In the genomic region with DNA sequence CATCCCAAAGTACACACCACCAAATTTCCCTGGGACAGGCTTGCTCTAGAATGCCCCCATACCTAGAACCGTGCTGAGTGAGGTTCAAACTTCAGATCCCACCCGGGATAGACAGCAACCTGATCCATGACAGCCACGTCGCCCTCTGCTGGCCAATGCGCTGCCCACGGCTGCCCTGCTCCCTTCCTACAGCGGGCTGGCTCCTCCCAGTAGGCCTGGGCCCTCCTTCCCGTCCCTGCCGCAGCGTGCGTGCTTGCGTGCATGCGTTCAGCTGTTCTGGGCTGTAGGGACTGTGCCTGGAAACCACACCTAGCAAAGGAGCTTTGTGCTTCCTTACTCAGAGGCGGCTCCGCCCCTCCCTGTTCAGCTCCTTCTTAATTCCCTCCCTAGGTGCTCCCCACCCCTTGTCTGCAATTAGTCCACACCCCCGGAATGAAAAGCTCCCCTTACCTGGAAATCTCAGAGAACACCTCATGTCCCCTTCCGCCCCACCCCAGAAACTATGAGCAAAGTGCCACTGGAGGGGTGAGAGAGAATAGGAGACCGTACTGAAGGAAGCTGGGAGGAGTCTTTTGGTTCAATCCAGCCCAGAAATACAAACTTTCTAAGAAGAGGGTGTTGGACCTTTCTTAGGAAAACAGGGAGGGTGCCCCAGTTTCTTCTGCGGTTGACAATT, we compare ENCODE assay signal across 9 mouse cellular contexts. TPM values are rescaled to one million over a fixed set of nuclear protein-coding genes. Genes with fewer than 3 reads are reported as not detected.
DNase-seq lines count a peak whose midpoint lies in the region; ATAC-seq and TF ChIP-seq lines count a peak whose summit lies in the region.
"Had no signal": no experiment of that assay in that cellular context is flagged by ENCODE, and none has a peak within 500 bp of the region (broad histone marks: within the 10 kb centered on the region; RNA-seq: fewer than 3 reads in every experiment).

No protein-coding gene starts in this region.

- TF ChIP-seq EP300 in heart, adult 2 months (IDR thresholded peaks at IDR 0.05; ENCODE audit: insufficient read depth, low read depth, low read length) = peak; percentile 97

- peak; percentile 90 for ATAC-seq in embryonic facial prominence, embryonic 13.5 days (ENCODE audit: insufficient number of reproducible peaks, insufficient read depth, low FRiP score, low TSS enrichment, low read depth)
- peak; percentile 85 for ATAC-seq in limb, embryonic 12.5 days (ENCODE audit: insufficient number of reproducible peaks, insufficient read depth, low FRiP score, low TSS enrichment, low read depth)
- peak; percentile 88 for ATAC-seq in midbrain, embryonic 14.5 days (ENCODE audit: low FRiP score, low TSS enrichment)
- ATAC-seq: Patski had no signal

- H3K79me2 ChIP-seq in heart, adult 2 months (replicated peaks; ENCODE audit: control insufficient read depth, insufficient read depth, low read length) = no peaks in the 10 kb centered on the region

- TF ChIP-seq CTCF in heart, adult 2 months (IDR thresholded peaks at IDR 0.05) = no peak; the same call in 1 of the 2 replicates
- peak; percentile 99 for TF ChIP-seq CTCF in kidney, adult 2 months (conservative IDR thresholded peaks at IDR 0.05; ENCODE audit: insufficient read depth, insufficient read length, low read depth, low read length)

- H3K9ac ChIP-seq in embryonic facial prominence, embryonic 13.5 days = peak overlapping the region; percentile 38; the same call in 1 of the 2 replicates
- H3K9ac ChIP-seq in heart, adult 2 months (ENCODE audit: low read depth, low read length) = 0 out of 2 replicates have a peak overlapping the region, but pooled peaks have one; percentile 7
- H3K9ac ChIP-seq in limb, embryonic 12.5 days (replicated peaks) = no peak overlapping the region
- H3K9ac ChIP-seq in midbrain, embryonic 14.5 days (replicated peaks; ENCODE audit: low read length) = no peak overlapping the region

- H3K36me3 ChIP-seq in embryonic facial prominence, embryonic 13.5 days = no peaks in the 10 kb centered on the region
- no peaks in the 10 kb centered on the region; the same call in 1 of the 2 replicates for H3K36me3 ChIP-seq in heart, adult 2 months (ENCODE audit: control insufficient read depth, insufficient read depth, low read length)
- no peaks in the 10 kb centered on the region for H3K36me3 ChIP-seq in kidney, adult 2 months (ENCODE audit: control insufficient read depth, insufficient read depth, low read length)
- no peaks in the 10 kb centered on the region for H3K36me3 ChIP-seq in limb, embryonic 12.5 days
- no peaks in the 10 kb centered on the region for H3K36me3 ChIP-seq in midbrain, embryonic 14.5 days (ENCODE audit: control insufficient read depth, insufficient read depth, low read length)

- H3K4me3 ChIP-seq in embryonic facial prominence, embryonic 13.5 days = peak overlapping the region; percentile 20
- peak overlapping the region; percentile 28 for H3K4me3 ChIP-seq in heart, adult 2 months
- H3K4me3 ChIP-seq in kidney, adult 2 months (ENCODE audit: insufficient read depth, low read depth, low read length) = peak overlapping the region; percentile 9; the same call in 1 of the 2 replicates
- H3K4me3 ChIP-seq in limb, embryonic 12.5 days (replicated peaks) = no peak overlapping the region
- no peak overlapping the region for H3K4me3 ChIP-seq in midbrain, embryonic 14.5 days (replicated peaks; ENCODE audit: low read depth, low read length)

- peak overlapping the region; percentile 52 for H3K4me2 ChIP-seq in embryonic facial prominence, embryonic 13.5 days
- H3K4me2 ChIP-seq in limb, embryonic 12.5 days = peak overlapping the region; percentile 50
- peak overlapping the region; percentile 21; the same call in 1 of the 2 replicates for H3K4me2 ChIP-seq in midbrain, embryonic 14.5 days (ENCODE audit: low read length)

- WGBS in embryonic facial prominence, embryonic 13.5 days = 10% methylated on average over 19 of the region's 19 CpGs
- WGBS in heart, adult 2 months = 9% methylated on average over 19 of the region's 19 CpGs
- 7% methylated on average over 19 of the region's 19 CpGs for whole genome bisulfite sequencing in kidney, adult 2 months
- WGBS in limb, embryonic 12.5 days = 11% methylated on average over 19 of the region's 19 CpGs
- 8% methylated on average over 19 of the region's 19 CpGs for WGBS in midbrain, embryonic 14.5 days

- peak overlapping the region; percentile 70 for H3K27ac ChIP-seq in embryonic facial prominence, embryonic 13.5 days
- H3K27ac ChIP-seq in heart, adult 2 months = peak overlapping the region; percentile 74
- peak overlapping the region; percentile 95 for H3K27ac ChIP-seq in kidney, adult 2 months (ENCODE audit: insufficient read depth, low read depth, low read length)
- peak overlapping the region; percentile 72 for H3K27ac ChIP-seq in limb, embryonic 12.5 days
- H3K27ac ChIP-seq in midbrain, embryonic 14.5 days (replicated peaks; ENCODE audit: low read depth, low read length) = no peak overlapping the region

- peaks cover 64% of the 10 kb centered on the region for H3K4me1 ChIP-seq in embryonic facial prominence, embryonic 13.5 days
- peaks cover 27% of the 10 kb centered on the region for H3K4me1 ChIP-seq in heart, adult 2 months (ENCODE audit: control insufficient read depth, insufficient read depth, low read length)
- peaks cover 27% of the 10 kb centered on the region for H3K4me1 ChIP-seq in kidney, adult 2 months (ENCODE audit: control insufficient read depth, insufficient read depth, low read length)
- peaks cover 57% of the 10 kb centered on the region for H3K4me1 ChIP-seq in limb, embryonic 12.5 days (replicated peaks)
- peaks cover 11% of the 10 kb centered on the region; the same call in 1 of the 2 replicates for H3K4me1 ChIP-seq in midbrain, embryonic 14.5 days (ENCODE audit: control insufficient read depth, insufficient read depth, low read length)

- H3K9me3 ChIP-seq in embryonic facial prominence, embryonic 13.5 days = no peaks in the 10 kb centered on the region
- no peaks in the 10 kb centered on the region for H3K9me3 ChIP-seq in limb, embryonic 12.5 days
- H3K9me3 ChIP-seq in midbrain, embryonic 14.5 days (ENCODE audit: control insufficient read depth, low read length) = no peaks in the 10 kb centered on the region

- H3K27me3 ChIP-seq in embryonic facial prominence, embryonic 13.5 days = no peaks in the 10 kb centered on the region
- H3K27me3 ChIP-seq in heart, adult 2 months (ENCODE audit: control insufficient read depth, insufficient read depth, low read length) = no peaks in the 10 kb centered on the region
- no peaks in the 10 kb centered on the region for H3K27me3 ChIP-seq in kidney, adult 2 months (replicated peaks; ENCODE audit: control insufficient read depth, insufficient read depth, low read length)
- 0 out of 2 replicates have a peak, but pooled peaks cover 3% of the 10 kb centered on the region for H3K27me3 ChIP-seq in limb, embryonic 12.5 days
- no peaks in the 10 kb centered on the region for H3K27me3 ChIP-seq in midbrain, embryonic 14.5 days (ENCODE audit: control insufficient read depth, insufficient read depth, low read length)
- H3K27me3 ChIP-seq: Patski had no signal

- peak; percentile 97 for TF ChIP-seq POLR2A in heart, adult 2 months (IDR thresholded peaks at IDR 0.05; ENCODE audit: insufficient read depth, low read depth, low read length)
- peak; percentile 76 for TF ChIP-seq POLR2A in kidney, adult 2 months (IDR thresholded peaks at IDR 0.05; ENCODE audit: low read depth, low read length)

- peak; percentile 85 for DNase-seq in 3T3-L1 (ENCODE audit: low read depth, low spot score)
- DNase-seq in adrenal gland, postnatal 4 days (ENCODE audit: low spot score in 2 of 2) = peak; percentile 88 to 91
- peak; percentile 96 for DNase-seq in heart, adult 2 months
- peak; percentile 98 for DNase-seq in kidney, adult 2 months
- peak; percentile 94 for DNase-seq in midbrain, embryonic 14.5 days
- DNase-seq in spleen, adult 12 weeks (ENCODE audit: low spot score) = peak; percentile 66

- intact Hi-C loops in heart, adult 2 months (cut with DNase I) = loop anchor here (1.0 to 2.0 kb wide), 3 partner anchors 15 to 32 kb away; no protein-coding TSS in a partner anchor

RNA-seq across cellular contexts. Expression of a gene that starts 17.2 kb away (rescaled TPM):
- 10 to 100 TPM; 22.4 to 22.9 TPM for total RNA-seq in adrenal gland, postnatal 4 days (2021)
- polyA plus RNA-seq in embryonic facial prominence, embryonic 13.5 days (2015; fragmentation: Nextera tagmentation; extraction: Ambion mirVana) = 9.9 and 10.1 TPM in 2 replicates
- total RNA-seq in heart, adult 2 months (2021) = 10 to 100 TPM; 24.1 to 29.5 TPM
- polyA plus RNA-seq in heart, adult 2 months (2012; rRNA removed) = 35.0 and 39.7 TPM in 2 replicates
- 33.4 and 34.1 TPM in 2 replicates for polyA plus RNA-seq in kidney, adult 2 months (2012; rRNA removed)
- 7.3 and 7.4 TPM in 2 replicates for polyA plus RNA-seq in limb, embryonic 12.5 days (2016; fragmentation: Nextera tagmentation; extraction: Ambion mirVana)
- polyA plus RNA-seq in midbrain, embryonic 14.5 days (2014; fragmentation: Nextera tagmentation; extraction: Ambion mirVana) = 3.3 and 4.4 TPM in 2 replicates
- polyA plus RNA-seq: Patski had no signal

RNA-seq across cellular contexts. Expression of a gene that starts 28.3 kb away (rescaled TPM):
- total RNA-seq in adrenal gland, postnatal 4 days (2021) = 10 to 100 TPM; 18.5 to 19.9 TPM
- 8.0 TPM in 2 replicates for polyA plus RNA-seq in embryonic facial prominence, embryonic 13.5 days (2015; fragmentation: Nextera tagmentation; extraction: Ambion mirVana)
- total RNA-seq in heart, adult 2 months (2021) = 10 to 100 TPM in 1 of 2 experiments, 1 to 10 TPM in 1; 9.9 to 12.3 TPM
- 15.3 and 19.3 TPM in 2 replicates for polyA plus RNA-seq in heart, adult 2 months (2012; rRNA removed)
- 37.0 and 37.2 TPM in 2 replicates for polyA plus RNA-seq in kidney, adult 2 months (2012; rRNA removed)
- polyA plus RNA-seq in limb, embryonic 12.5 days (2016; fragmentation: Nextera tagmentation; extraction: Ambion mirVana) = 7.3 and 8.2 TPM in 2 replicates
- 30.4 and 39.0 TPM in 2 replicates for polyA plus RNA-seq in midbrain, embryonic 14.5 days (2014; fragmentation: Nextera tagmentation; extraction: Ambion mirVana)

RNA-seq across cellular contexts. Expression of a gene that starts 30.0 kb away (rescaled TPM):
- 1 to 10 TPM in 1 of 2 experiments, under 1 TPM in 1; 0.73 to 1.2 TPM for total RNA-seq in adrenal gland, postnatal 4 days (2021)
- polyA plus RNA-seq in embryonic facial prominence, embryonic 13.5 days (2015; fragmentation: Nextera tagmentation; extraction: Ambion mirVana) = not detected in 2 replicates
- total RNA-seq in heart, adult 2 months (2021) = not detected
- not detected in 2 replicates for polyA plus RNA-seq in heart, adult 2 months (2012; rRNA removed)
- polyA plus RNA-seq in kidney, adult 2 months (2012; rRNA removed) = not detected in 2 replicates
- polyA plus RNA-seq in limb, embryonic 12.5 days (2016; fragmentation: Nextera tagmentation; extraction: Ambion mirVana) = not detected in 2 replicates
- polyA plus RNA-seq in midbrain, embryonic 14.5 days (2014; fragmentation: Nextera tagmentation; extraction: Ambion mirVana) = not detected in 2 replicates
- polyA plus RNA-seq: Patski had no signal

Comparison
In these comparisons a context has a peak if more than half of its experiments do, and no peak if none do; other contexts are left out.
1. H3K4me3 ChIP-seq: peak in embryonic facial prominence, embryonic 13.5 days (single experiment), heart, adult 2 months (single experiment) and kidney, adult 2 months (single experiment); none in limb, embryonic 12.5 days (single experiment) and midbrain, embryonic 14.5 days (single experiment).
2. H3K9ac ChIP-seq: peak in embryonic facial prominence, embryonic 13.5 days (single experiment) and heart, adult 2 months (single experiment); none in limb, embryonic 12.5 days (single experiment) and midbrain, embryonic 14.5 days (single experiment).
3. Peak in every context shown above with its lines, with median percentiles within 50 percentile points of each other: DNase-seq, ATAC-seq and H3K4me2 ChIP-seq.